In the genomic region with DNA sequence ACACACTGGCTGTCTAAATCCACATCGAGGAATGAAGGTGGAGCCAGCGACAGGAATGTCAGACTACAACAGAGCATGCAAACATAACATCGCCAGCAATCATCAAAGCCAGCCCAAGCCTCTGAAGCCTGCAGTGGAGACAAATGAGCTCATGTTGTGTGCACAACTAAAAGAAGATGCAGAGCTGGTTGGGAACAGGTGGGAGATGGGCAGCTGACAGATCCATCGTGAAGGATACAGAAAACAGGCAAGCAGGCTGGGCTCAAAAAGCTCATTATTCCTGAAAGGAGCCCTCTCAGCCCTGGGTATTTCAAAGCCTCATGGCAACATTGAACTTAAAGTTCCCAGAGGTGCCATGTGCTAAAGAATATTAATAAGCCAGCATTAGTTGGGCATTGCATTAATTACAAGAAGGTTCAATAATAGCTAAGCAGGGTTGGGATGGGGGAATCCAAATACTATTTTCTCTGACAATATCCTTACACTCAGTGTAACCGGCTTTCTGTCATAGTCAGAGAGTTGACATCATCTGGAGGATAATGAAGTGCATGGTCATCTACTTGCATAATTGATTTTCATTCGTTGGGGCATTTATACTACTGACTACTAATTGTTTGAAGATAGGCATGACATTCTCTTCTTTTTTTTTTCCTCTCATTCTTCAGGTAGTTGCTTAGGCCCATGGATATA, we compare ENCODE assay signal across 17 mouse cellular contexts.
DNase-seq lines count a peak whose midpoint lies in the region; ATAC-seq and TF ChIP-seq lines count a peak whose summit lies in the region.
"Had no signal": no experiment of that assay in that cellular context is flagged by ENCODE, and none has a peak within 500 bp of the region (broad histone marks: within the 10 kb centered on the region; RNA-seq: fewer than 3 reads in every experiment).

No protein-coding gene starts in this region.

- no peak overlapping the region for H3K9ac ChIP-seq in midbrain, postnatal 0 days (replicated peaks; ENCODE audit: low read length, poor library complexity, severe bottlenecking)
- H3K9ac ChIP-seq in forebrain, embryonic 14.5 days (ENCODE audit: low read length) = no peak overlapping the region
- H3K9ac ChIP-seq: embryonic facial prominence, embryonic 15.5 days; limb, embryonic 15.5 days; liver, embryonic 15.5 days had no signal

- peak; percentile 14 for DNase-seq in midbrain, embryonic 10.5 days (ENCODE audit: low spot score)
- no peak for DNase-seq in midbrain, postnatal 0 days (ENCODE audit: low spot score)
- DNase-seq in forebrain, embryonic 14.5 days (ENCODE audit: low spot score) = no peak
- peak; percentile 6 for DNase-seq in mesoderm, embryonic 11.5 days (ENCODE audit: low read depth, low spot score)
- DNase-seq in limb, embryonic 10.5 days (ENCODE audit: low spot score) = no peak
- no peak for DNase-seq in lung, adult 18-20 months
- DNase-seq in cerebellum, adult 11 months = no peak
- DNase-seq: cerebellum, adult 9-11 months; kidney, adult 11 months; right cerebral cortex, postnatal 25 days; thymus, postnatal 36 days had no signal

- 0 out of 2 replicates have a peak overlapping the region, but pooled peaks have one; percentile 50 for H3K27ac ChIP-seq in midbrain, embryonic 10.5 days (replicated peaks)
- H3K27ac ChIP-seq in midbrain, postnatal 0 days (ENCODE audit: low read depth, low read length) = no peak overlapping the region
- peak overlapping the region; percentile 5; the same call in 1 of the 2 replicates for H3K27ac ChIP-seq in forebrain, embryonic 14.5 days (ENCODE audit: low read depth, low read length)
- H3K27ac ChIP-seq in limb, embryonic 10.5 days = no peak overlapping the region
- H3K27ac ChIP-seq: embryonic facial prominence, embryonic 15.5 days; heart, embryonic 10.5 days; kidney, postnatal 0 days; limb, embryonic 15.5 days; liver, embryonic 15.5 days had no signal

- H3K9me3 ChIP-seq in midbrain, embryonic 10.5 days (replicated peaks) = no peaks in the 10 kb centered on the region
- no peaks in the 10 kb centered on the region for H3K9me3 ChIP-seq in midbrain, postnatal 0 days (ENCODE audit: low read length)
- no peaks in the 10 kb centered on the region for H3K9me3 ChIP-seq in forebrain, embryonic 14.5 days (replicated peaks; ENCODE audit: control insufficient read depth, low read length)
- no peaks in the 10 kb centered on the region for H3K9me3 ChIP-seq in limb, embryonic 10.5 days (replicated peaks)
- H3K9me3 ChIP-seq: embryonic facial prominence, embryonic 15.5 days; heart, embryonic 10.5 days; limb, embryonic 15.5 days; liver, embryonic 15.5 days had no signal

- no peak for TF ChIP-seq CTCF in midbrain, postnatal 0 days (IDR thresholded peaks at IDR 0.05)

- no peak overlapping the region for H3K4me2 ChIP-seq in midbrain, postnatal 0 days (ENCODE audit: low read depth, low read length, poor library complexity, severe bottlenecking)
- H3K4me2 ChIP-seq in forebrain, embryonic 14.5 days (ENCODE audit: low read length) = no peak overlapping the region
- H3K4me2 ChIP-seq: embryonic facial prominence, embryonic 15.5 days; limb, embryonic 15.5 days; liver, embryonic 15.5 days had no signal

- 57% methylated on average over 6 of the region's 6 CpGs for WGBS in midbrain, embryonic 10.5 days
- 25% methylated on average over 6 of the region's 6 CpGs for WGBS in midbrain, postnatal 0 days
- 48% methylated on average over 6 of the region's 6 CpGs for WGBS in forebrain, embryonic 14.5 days
- WGBS in limb, embryonic 10.5 days = 90% methylated on average over 6 of the region's 6 CpGs

- no peaks in the 10 kb centered on the region for H3K36me3 ChIP-seq in midbrain, embryonic 10.5 days
- H3K36me3 ChIP-seq in midbrain, postnatal 0 days (ENCODE audit: insufficient read depth, low read length) = no peaks in the 10 kb centered on the region
- no peaks in the 10 kb centered on the region for H3K36me3 ChIP-seq in forebrain, embryonic 14.5 days (ENCODE audit: control insufficient read depth, insufficient read depth, low read length)
- H3K36me3 ChIP-seq in limb, embryonic 10.5 days = no peaks in the 10 kb centered on the region
- H3K36me3 ChIP-seq: embryonic facial prominence, embryonic 15.5 days; heart, embryonic 10.5 days; limb, embryonic 15.5 days; liver, embryonic 15.5 days had no signal

- peaks cover 55% of the 10 kb centered on the region for H3K27me3 ChIP-seq in midbrain, embryonic 10.5 days (ENCODE audit: low read depth, poor library complexity, severe bottlenecking)
- no peaks in the 10 kb centered on the region for H3K27me3 ChIP-seq in midbrain, postnatal 0 days (ENCODE audit: insufficient read depth, low read length)
- H3K27me3 ChIP-seq in forebrain, embryonic 14.5 days (replicated peaks; ENCODE audit: control insufficient read depth, insufficient read depth, low read length) = no peaks in the 10 kb centered on the region
- H3K27me3 ChIP-seq in limb, embryonic 10.5 days (ENCODE audit: low read depth, poor library complexity, severe bottlenecking) = no peaks in the 10 kb centered on the region
- H3K27me3 ChIP-seq: embryonic facial prominence, embryonic 15.5 days; limb, embryonic 15.5 days; liver, embryonic 15.5 days had no signal

- ATAC-seq in midbrain, postnatal 0 days (ENCODE audit: low FRiP score) = no peak
- peak; percentile 59 for ATAC-seq in forebrain, embryonic 14.5 days
- ATAC-seq: lung, postnatal 0 days had no signal

- H3K4me3 ChIP-seq in midbrain, embryonic 10.5 days = no peak overlapping the region
- H3K4me3 ChIP-seq in midbrain, postnatal 0 days (ENCODE audit: low read depth, low read length) = no peak overlapping the region
- H3K4me3 ChIP-seq in forebrain, embryonic 14.5 days (ENCODE audit: low read depth, low read length) = no peak overlapping the region
- no peak overlapping the region for H3K4me3 ChIP-seq in limb, embryonic 10.5 days
- H3K4me3 ChIP-seq: embryonic facial prominence, embryonic 15.5 days; heart, embryonic 10.5 days; limb, embryonic 15.5 days; liver, embryonic 15.5 days had no signal

- H3K4me1 ChIP-seq in midbrain, embryonic 10.5 days = peaks cover 30% of the 10 kb centered on the region
- H3K4me1 ChIP-seq in midbrain, postnatal 0 days (ENCODE audit: insufficient read depth, low read length) = peaks cover 8% of the 10 kb centered on the region; the same call in 1 of the 2 replicates
- H3K4me1 ChIP-seq in forebrain, embryonic 14.5 days (ENCODE audit: control insufficient read depth, insufficient read depth, low read length) = peaks cover 12% of the 10 kb centered on the region
- H3K4me1 ChIP-seq in limb, embryonic 10.5 days = no peaks in the 10 kb centered on the region
- H3K4me1 ChIP-seq: embryonic facial prominence, embryonic 15.5 days; heart, embryonic 10.5 days; limb, embryonic 15.5 days; liver, embryonic 15.5 days had no signal

Comparison
In these comparisons a context has a peak if more than half of its experiments do, and no peak if none do; other contexts are left out.
1. DNase-seq: peak in midbrain, embryonic 10.5 days (single experiment) and mesoderm, embryonic 11.5 days (single experiment); none in midbrain, postnatal 0 days (single experiment), forebrain, embryonic 14.5 days (single experiment), limb, embryonic 10.5 days (single experiment), lung, adult 18-20 months (0 of 2) and cerebellum, adult 11 months (single experiment).
2. H3K27ac ChIP-seq: peak in midbrain, embryonic 10.5 days (single experiment) and forebrain, embryonic 14.5 days (single experiment); none in midbrain, postnatal 0 days (single experiment) and limb, embryonic 10.5 days (single experiment).